Mouse (Mus musculus) cortical plate, adult 2 months (tissue): ENCODE results near the gene Ell3. TPM values are rescaled to one million over a fixed set of nuclear protein-coding genes. Genes with fewer than 3 reads are reported as not detected.

Experiments
- H3K27ac ChIP-seq: fragments of 200-500 bp; 2 replicates; pipeline ENCODE4 v1.5.1; 2012; ENCODE audit warnings: low read length, control low read depth, inconsistent platforms; ENCODE audit not compliant: insufficient read depth
- H3K4me1 ChIP-seq: fragments of 200-500 bp; 2 replicates; pipeline ENCODE4 v1.6.1; 2011; ENCODE audit warnings: low read length; ENCODE audit not compliant: control insufficient read depth, insufficient read depth
- H3K4me3 ChIP-seq: fragments of 200-500 bp; 2 replicates; pipeline ENCODE4 v1.5.1; 2011; ENCODE audit warnings: mild to moderate bottlenecking, low read length, control low read depth; ENCODE audit not compliant: insufficient read depth
- CTCF ChIP-seq: fragments of 200-500 bp; IDR thresholded peaks from 2 replicates; pipeline ENCODE4 v1.5.1; 2011; ENCODE audit warnings: mild to moderate bottlenecking, control low read depth, low read length; ENCODE audit not compliant: insufficient read depth; ENCODE audit errors: extremely low read depth
- POLR2A ChIP-seq: fragments of 200-500 bp; IDR thresholded peaks from 2 replicates; pipeline ENCODE4 v1.6.1; 2011; ENCODE audit warnings: mild to moderate bottlenecking, low read length, control low read depth; ENCODE audit not compliant: insufficient read depth; ENCODE audit errors: extremely low read depth
- polyA plus RNA-seq: library from polyadenylated mRNA; depleted of rRNA; stranded (reverse); fragments of >200 nt; gene quantifications from 2 replicates; pipeline ENCODE4 v1.2.3, GENCODE M21; 2012; rRNA removed

The Ell3 gene
- polyA plus RNA-seq, 1 experiment = 0.08 TPM

GRCm38 (mm10) chr2:121396624-121397023 lies 47.5 kb downstream of the Ell3 start:
- TF ChIP-seq CTCF (peak; percentile 80), POLR2A (no peak)
- no peaks in the 10 kb centered on the region; the same call in 1 of the 2 replicates for H3K4me1 ChIP-seq
- no peak overlapping the region for H3K27ac ChIP-seq

More at GRCm38 (mm10) chr2:121396624-121397023, 47.5 kb downstream of the Ell3 start:
- no peak overlapping the region for H3K4me3 ChIP-seq

Other genes starting within 250 kb of the Ell3 start
- 63.6 and 64.0 TPM in 2 replicates for gene Trp53bp1, start 172.9 kb downstream of the Ell3 start, polyA plus RNA-seq
- 246 and 252 TPM in 2 replicates for gene Map1a, start 154.7 kb downstream of the Ell3 start, polyA plus RNA-seq
- gene Ppip5k1, start 88.9 kb downstream of the Ell3 start, polyA plus RNA-seq = 95.8 and 103 TPM in 2 replicates
- 306 and 309 TPM in 2 replicates for gene Ckmt1, start 86.6 kb downstream of the Ell3 start, polyA plus RNA-seq
- 0.17 and 0.30 TPM in 2 replicates for gene Strc, start 57.1 kb downstream of the Ell3 start, polyA plus RNA-seq
- 99.2 and 106 TPM in 2 replicates for gene Pdia3, start 30.5 kb downstream of the Ell3 start, polyA plus RNA-seq
- gene Catsper2, start 30.5 kb downstream of the Ell3 start, polyA plus RNA-seq = 7.0 and 7.4 TPM in 2 replicates
- 313 and 355 TPM in 2 replicates for gene Serf2, start 4.9 kb upstream of the Ell3 start, polyA plus RNA-seq
- 26.5 and 29.9 TPM in 2 replicates for gene Hypk, start 9.0 kb upstream of the Ell3 start, polyA plus RNA-seq
- 0.69 and 1.0 TPM in 2 replicates for gene Serinc4, start 12.5 kb upstream of the Ell3 start, polyA plus RNA-seq
- 28.6 and 29.0 TPM in 2 replicates for gene Mfap1b, start 29.8 kb upstream of the Ell3 start, polyA plus RNA-seq
- gene Mfap1a, start 62.4 kb upstream of the Ell3 start, polyA plus RNA-seq = 17.2 and 17.8 TPM in 2 replicates
- gene Wdr76, start 62.4 kb upstream of the Ell3 start, polyA plus RNA-seq = 2.9 and 3.7 TPM in 2 replicates